14 mouse cellular contexts compared by ENCODE assay signal in genomic region chr5:38146524-38146923, GRCm38 (mm10). TPM values are rescaled to one million over a fixed set of nuclear protein-coding genes. Genes with fewer than 3 reads are reported as not detected.
DNase-seq lines count a peak whose midpoint lies in the region; ATAC-seq and TF ChIP-seq lines count a peak whose summit lies in the region.
"Had no signal": no experiment of that assay in that cellular context is flagged by ENCODE, and none has a peak within 500 bp of the region (broad histone marks: within the 10 kb centered on the region; RNA-seq: fewer than 3 reads in every experiment).

No protein-coding gene starts in this region.

- WGBS in heart, embryonic 11.5 days (ENCODE audit: insufficient replicate concordance) = 67% methylated on average over 6 of the region's 6 CpGs
- WGBS in heart, embryonic 12.5 days = 68% methylated on average over 6 of the region's 6 CpGs
- 91% methylated on average over 6 of the region's 6 CpGs for WGBS in thymus, adult 2 months

- no peak for TF ChIP-seq POLR2A in thymus, adult 2 months (IDR thresholded peaks at IDR 0.05; ENCODE audit: control insufficient read depth, extremely low read depth, insufficient read depth, low read length, poor library complexity)

- peak; percentile 37 to 67 for DNase-seq in heart, adult 18-20 months
- peak; percentile 29 to 58 for DNase-seq in kidney, postnatal 36 days
- no peak for DNase-seq in gastrocnemius, postnatal 36 days
- no peak for DNase-seq in gastrocnemius, postnatal 10 days
- no peak for DNase-seq in thymus, adult 2 months
- DNase-seq: cerebellum, adult 18-20 months; gastrocnemius, postnatal 14 days; thymus, adult 18-20 months had no signal

- H3K4me2 ChIP-seq in heart, embryonic 11.5 days = no peak overlapping the region
- no peak overlapping the region for H3K4me2 ChIP-seq in heart, embryonic 12.5 days
- H3K4me2 ChIP-seq: hindbrain, embryonic 14.5 days; limb, embryonic 15.5 days had no signal

- H3K4me1 ChIP-seq in heart, embryonic 11.5 days (ENCODE audit: control insufficient read depth, insufficient read depth, low read length) = no peaks in the 10 kb centered on the region
- H3K4me1 ChIP-seq in heart, embryonic 12.5 days (replicated peaks) = peaks cover 5% of the 10 kb centered on the region
- H3K4me1 ChIP-seq in thymus, adult 2 months (replicated peaks; ENCODE audit: control insufficient read depth, insufficient read depth, low read length) = no peaks in the 10 kb centered on the region
- H3K4me1 ChIP-seq: limb, embryonic 15.5 days had no signal

- no peak overlapping the region for H3K4me3 ChIP-seq in heart, embryonic 11.5 days (ENCODE audit: low read depth, low read length)
- H3K4me3 ChIP-seq in heart, embryonic 12.5 days = no peak overlapping the region
- H3K4me3 ChIP-seq in thymus, adult 2 months (ENCODE audit: control insufficient read depth, insufficient read depth, low read length) = no peak overlapping the region
- H3K4me3 ChIP-seq: limb, embryonic 15.5 days had no signal

- H3K9ac ChIP-seq in heart, embryonic 11.5 days (ENCODE audit: low read depth, low read length) = no peak overlapping the region
- no peak overlapping the region for H3K9ac ChIP-seq in heart, embryonic 12.5 days
- H3K9ac ChIP-seq: hindbrain, embryonic 14.5 days; limb, embryonic 15.5 days had no signal

- intact Hi-C loops in gastrocnemius, postnatal 36 days (cut with DNase I) = no loop called here

- ATAC-seq in heart, embryonic 11.5 days (replicated peaks; ENCODE audit: insufficient number of reproducible peaks, low FRiP score, low TSS enrichment) = no peak; the same call in 1 of the 2 replicates
- ATAC-seq in heart, embryonic 12.5 days (ENCODE audit: insufficient number of reproducible peaks, low FRiP score) = peak; percentile 38; the same call in 1 of the 2 replicates
- ATAC-seq in megakaryocyte-erythroid progenitor cell, adult 5-6 weeks (replicated peaks; ENCODE audit: low FRiP score, low TSS enrichment, poor library complexity, severe bottlenecking) = 0 out of 2 replicates have a peak, but pooled peaks have one; percentile 16
- ATAC-seq: Patski had no signal

- H3K9me3 ChIP-seq in heart, embryonic 11.5 days (replicated peaks; ENCODE audit: control insufficient read depth, low read length) = no peaks in the 10 kb centered on the region
- no peaks in the 10 kb centered on the region for H3K9me3 ChIP-seq in heart, embryonic 12.5 days (replicated peaks)
- H3K9me3 ChIP-seq: limb, embryonic 15.5 days had no signal

- no peak overlapping the region for H3K27ac ChIP-seq in heart, embryonic 11.5 days (ENCODE audit: low read depth, low read length)
- H3K27ac ChIP-seq in heart, embryonic 12.5 days (ENCODE audit: poor library complexity, severe bottlenecking) = no peak overlapping the region
- H3K27ac ChIP-seq in thymus, adult 2 months (ENCODE audit: control insufficient read depth, insufficient read depth, low read length) = no peak overlapping the region
- H3K27ac ChIP-seq: hindbrain, embryonic 14.5 days; limb, embryonic 15.5 days had no signal

- H3K36me3 ChIP-seq in heart, embryonic 11.5 days (ENCODE audit: control insufficient read depth, insufficient read depth, low read length) = no peaks in the 10 kb centered on the region; the same call in 1 of the 2 replicates
- peaks cover 6% of the 10 kb centered on the region for H3K36me3 ChIP-seq in heart, embryonic 12.5 days
- no peaks in the 10 kb centered on the region for H3K36me3 ChIP-seq in thymus, adult 2 months (ENCODE audit: control insufficient read depth, insufficient read depth, low read length)

- H3K27me3 ChIP-seq in heart, embryonic 11.5 days (ENCODE audit: control insufficient read depth, insufficient read depth, low read length) = no peaks in the 10 kb centered on the region
- peaks cover 11% of the 10 kb centered on the region for H3K27me3 ChIP-seq in heart, embryonic 12.5 days (replicated peaks)
- no peaks in the 10 kb centered on the region for H3K27me3 ChIP-seq in thymus, adult 2 months (ENCODE audit: control insufficient read depth, insufficient read depth, low read length)
- H3K27me3 ChIP-seq: limb, embryonic 15.5 days; Patski had no signal

- TF ChIP-seq CTCF in thymus, adult 2 months (IDR thresholded peaks at IDR 0.05; ENCODE audit: borderline replicate concordance, control insufficient read depth, extremely low read depth, insufficient read depth, low read length, poor library complexity) = no peak

RNA-seq across cellular contexts. Expression of gene Nsg1, which starts 13.2 kb away (rescaled TPM):
- 1 to 10 TPM; 5.7 to 8.3 TPM for total RNA-seq in heart, adult 18-20 months (2021)
- 5.3 and 11.9 TPM in 2 replicates for polyA plus RNA-seq in heart, embryonic 11.5 days (2014; fragmentation: Nextera tagmentation; extraction: Ambion mirVana)
- polyA plus RNA-seq in heart, embryonic 12.5 days (2016; fragmentation: Nextera tagmentation; extraction: Ambion mirVana) = 16.4 and 18.6 TPM in 2 replicates
- total RNA-seq in megakaryocyte-erythroid progenitor cell, adult 5-6 weeks (2014; fragmentation: Nextera tagmentation) = not detected in 2 replicates
- total RNA-seq in megakaryocyte-erythroid progenitor cell, adult 5-6 weeks (2017) = 0.05 TPM in 1 of 2 replicates, not detected in the other
- 1 to 10 TPM; 2.7 to 2.9 TPM for total RNA-seq in gastrocnemius, postnatal 36 days (2021)
- 10 to 100 TPM; 12.9 to 15.4 TPM for total RNA-seq in gastrocnemius, postnatal 10 days (2021)
- polyA plus RNA-seq in thymus, adult 2 months (2012; rRNA removed) = 4.3 and 5.8 TPM in 2 replicates

Comparison
In these comparisons a context has a peak if more than half of its experiments do, and no peak if none do; other contexts are left out.
1. DNase-seq: peak in heart, adult 18-20 months (2 of 2) and kidney, postnatal 36 days (2 of 2); none in gastrocnemius, postnatal 36 days (0 of 2), gastrocnemius, postnatal 10 days (single experiment) and thymus, adult 2 months (single experiment).